Mouse (Mus musculus) spleen, adult 10 weeks (tissue): Measurements from ENCODE around the gene Vmn1r204. TPM values are rescaled to one million over a fixed set of nuclear protein-coding genes. Genes with fewer than 3 reads are reported as not detected.

Source experiments
- polyA plus RNA-seq: library from polyadenylated mRNA; stranded (reverse); fragments of 350-450 nt; fragmentation: Illumina TruSeq; extraction: RNeasy Lipid Tissue Mini Kit (QIAGEN cat#74804); gene quantifications from one replicate; pipeline ENCODE4 v1.2.3, GENCODE M21; 2015; ENCODE audit warnings: low replicate concordance; ENCODE audit not compliant: insufficient read depth

Gene Vmn1r204
- not detected for polyA plus RNA-seq

GRCm38 (mm10) chr13:22552898-22553297, at the start of gene Vmn1r204:
Vmn1r204 (plus strand) TSS chr13:22553198.

GRCm38 (mm10) chr13:22505281-22505680, 47.7 kb upstream of the Vmn1r204 start, which contains the start of gene Vmn1r202:
Vmn1r202 (minus strand) TSS chr13:22505381.

GRCm38 (mm10) chr13:22517814-22518213, 35.2 kb upstream of the Vmn1r204 start, which contains the start of gene Vmn1r203:
Vmn1r203 (plus strand) TSS chr13:22518114.

GRCm38 (mm10) chr13:22592900-22593299, 39.9 kb downstream of the Vmn1r204 start, which contains the start of gene Vmn1r205:
Vmn1r205 (minus strand) TSS chr13:22593000.

Other genes starting within 250 kb of the Vmn1r204 start
- gene Vmn1r197, start 228.6 kb upstream of the Vmn1r204 start, polyA plus RNA-seq = not detected
- gene Vmn1r198, start 202.8 kb upstream of the Vmn1r204 start, polyA plus RNA-seq = not detected
- gene Vmn1r199, start 173.4 kb upstream of the Vmn1r204 start, polyA plus RNA-seq = not detected
- gene Vmn1r200, start 162.8 kb upstream of the Vmn1r204 start, polyA plus RNA-seq = not detected
- not detected for gene Vmn1r201, start 81.3 kb upstream of the Vmn1r204 start, polyA plus RNA-seq
- not detected for gene Vmn1r202, start 47.8 kb upstream of the Vmn1r204 start, polyA plus RNA-seq
- gene Vmn1r203, start 35.1 kb upstream of the Vmn1r204 start, polyA plus RNA-seq = 0.03 TPM
- not detected for gene Vmn1r205, start 39.8 kb downstream of the Vmn1r204 start, polyA plus RNA-seq
- gene Vmn1r206, start 71.1 kb downstream of the Vmn1r204 start, polyA plus RNA-seq = not detected
- not detected for gene Vmn1r207-ps, start 176.4 kb downstream of the Vmn1r204 start, polyA plus RNA-seq
- gene Vmn1r208, start 224.2 kb downstream of the Vmn1r204 start, polyA plus RNA-seq = not detected